Mouse (Mus musculus): ENCODE data around the gene Rnf44. TPM values are rescaled to one million over a fixed set of nuclear protein-coding genes. Genes with fewer than 3 reads are reported as not detected.

Gene Rnf44
- total and polyA plus RNA-seq, 3 experiments = 51.6 to 94.5 (median 54.6) TPM

GRCm38 (mm10) chr13:54723143-54723542, 29.4 kb upstream of the Rnf44 start:
- Histone ChIP-seq H3K27me3 (ENCODE audit: control insufficient read depth, insufficient read depth, low read length) (no peaks in the 10 kb centered on the region), H3K9ac (ENCODE audit: low read depth, low read length) (no peak overlapping the region), H3K36me3 (ENCODE audit: control insufficient read depth, insufficient read depth, low read length) (no peaks in the 10 kb centered on the region), H3K27ac (no peak overlapping the region), H3K4me1 (ENCODE audit: control insufficient read depth, insufficient read depth, low read length) (no peaks in the 10 kb centered on the region), H3K4me3 (no peak overlapping the region), H3K79me2 (replicated peaks; ENCODE audit: control insufficient read depth, insufficient read depth, low read length) (no peaks in the 10 kb centered on the region)
- WGBS = 91% methylated on average over 3 of the region's 3 CpGs
- intact Hi-C loops (cut with DNase I) = no loop called here
- DNase-seq = no peak
- TF ChIP-seq CTCF (IDR thresholded peaks at IDR 0.05) = peak; percentile 29; the same call in 1 of the 2 replicates
- TF ChIP-seq EP300 (IDR thresholded peaks at IDR 0.05; ENCODE audit: insufficient read depth, low read depth, low read length) = no peak

GRCm38 (mm10) chr13:54716916-54717315, 23.2 kb upstream of the Rnf44 start:
- H3K27ac ChIP-seq = no peak overlapping the region
- intact Hi-C loops (cut with DNase I) = no loop called here
- 2% methylated on average over 5 of the region's 5 CpGs for WGBS
- H3K79me2 ChIP-seq (replicated peaks; ENCODE audit: control insufficient read depth, insufficient read depth, low read length) = no peaks in the 10 kb centered on the region
- H3K4me3 ChIP-seq = no peak overlapping the region
- DNase-seq = peak; percentile 17 to 44
- no peaks in the 10 kb centered on the region for H3K36me3 ChIP-seq (ENCODE audit: control insufficient read depth, insufficient read depth, low read length)
- no peaks in the 10 kb centered on the region for H3K4me1 ChIP-seq (ENCODE audit: control insufficient read depth, insufficient read depth, low read length)
- no peak for TF ChIP-seq POLR2A (IDR thresholded peaks at IDR 0.05; ENCODE audit: insufficient read depth, low read depth, low read length)
- peak; percentile 84 for TF ChIP-seq CTCF (IDR thresholded peaks at IDR 0.05)
- TF ChIP-seq EP300 (IDR thresholded peaks at IDR 0.05; ENCODE audit: insufficient read depth, low read depth, low read length) = no peak
- no peak overlapping the region for H3K9ac ChIP-seq (ENCODE audit: low read depth, low read length)
- no peaks in the 10 kb centered on the region for H3K27me3 ChIP-seq (ENCODE audit: control insufficient read depth, insufficient read depth, low read length)

GRCm38 (mm10) chr13:54714996-54715395, 21.3 kb upstream of the Rnf44 start:
- Histone ChIP-seq H3K4me3 (no peak overlapping the region), H3K27ac (no peak overlapping the region), H3K27me3 (ENCODE audit: control insufficient read depth, insufficient read depth, low read length) (no peaks in the 10 kb centered on the region), H3K36me3 (ENCODE audit: control insufficient read depth, insufficient read depth, low read length) (no peaks in the 10 kb centered on the region), H3K4me1 (ENCODE audit: control insufficient read depth, insufficient read depth, low read length) (no peaks in the 10 kb centered on the region), H3K9ac (ENCODE audit: low read depth, low read length) (no peak overlapping the region), H3K79me2 (replicated peaks; ENCODE audit: control insufficient read depth, insufficient read depth, low read length) (no peaks in the 10 kb centered on the region)
- TF ChIP-seq CTCF (IDR thresholded peaks at IDR 0.05) (no peak), POLR2A (IDR thresholded peaks at IDR 0.05; ENCODE audit: insufficient read depth, low read depth, low read length) (no peak), EP300 (IDR thresholded peaks at IDR 0.05; ENCODE audit: insufficient read depth, low read depth, low read length) (no peak)
- WGBS = 62% methylated on average over 10 of the region's 10 CpGs
- DNase-seq = no peak
- intact Hi-C loops (cut with DNase I) = no loop called here

GRCm38 (mm10) chr13:54714393-54714792, 20.7 kb upstream of the Rnf44 start:
- H3K79me2 ChIP-seq (replicated peaks; ENCODE audit: control insufficient read depth, insufficient read depth, low read length) = no peaks in the 10 kb centered on the region
- intact Hi-C loops (cut with DNase I) = no loop called here

GRCm38 (mm10) chr13:54710866-54711265, 17.2 kb upstream of the Rnf44 start:
- Histone ChIP-seq H3K27ac (no peak overlapping the region), H3K79me2 (replicated peaks; ENCODE audit: control insufficient read depth, insufficient read depth, low read length) (no peaks in the 10 kb centered on the region), H3K36me3 (ENCODE audit: control insufficient read depth, insufficient read depth, low read length) (no peaks in the 10 kb centered on the region), H3K4me3 (no peak overlapping the region), H3K27me3 (ENCODE audit: control insufficient read depth, insufficient read depth, low read length) (no peaks in the 10 kb centered on the region), H3K9ac (ENCODE audit: low read depth, low read length) (no peak overlapping the region), H3K4me1 (ENCODE audit: control insufficient read depth, insufficient read depth, low read length) (no peaks in the 10 kb centered on the region)
- DNase-seq = no peak
- WGBS = 71% methylated on average over 3 of the region's 3 CpGs
- intact Hi-C loops (cut with DNase I) = no loop called here
- no peak for TF ChIP-seq CTCF (IDR thresholded peaks at IDR 0.05)
- TF ChIP-seq EP300 (IDR thresholded peaks at IDR 0.05; ENCODE audit: insufficient read depth, low read depth, low read length) = no peak

More at GRCm38 (mm10) chr13:54714393-54714792, 20.7 kb upstream of the Rnf44 start:
- no peaks in the 10 kb centered on the region for H3K4me1 ChIP-seq (ENCODE audit: control insufficient read depth, insufficient read depth, low read length)
- TF ChIP-seq CTCF (IDR thresholded peaks at IDR 0.05) (no peak), EP300 (IDR thresholded peaks at IDR 0.05; ENCODE audit: insufficient read depth, low read depth, low read length) (no peak), POLR2A (IDR thresholded peaks at IDR 0.05; ENCODE audit: insufficient read depth, low read depth, low read length) (no peak)
- H3K4me3 ChIP-seq = no peak overlapping the region
- no peaks in the 10 kb centered on the region for H3K36me3 ChIP-seq (ENCODE audit: control insufficient read depth, insufficient read depth, low read length)
- H3K27ac ChIP-seq = no peak overlapping the region
- H3K9ac ChIP-seq (ENCODE audit: low read depth, low read length) = no peak overlapping the region
- H3K27me3 ChIP-seq (ENCODE audit: control insufficient read depth, insufficient read depth, low read length) = no peaks in the 10 kb centered on the region
- WGBS = 36% methylated on average over 4 of the region's 4 CpGs
- no peak for DNase-seq

- 37% methylated on average over 6 of the region's 6 CpGs for WGBS
- Histone ChIP-seq H3K27me3 (ENCODE audit: control insufficient read depth, insufficient read depth, low read length) (no peaks in the 10 kb centered on the region), H3K36me3 (ENCODE audit: control insufficient read depth, insufficient read depth, low read length) (no peaks in the 10 kb centered on the region), H3K4me1 (ENCODE audit: control insufficient read depth, insufficient read depth, low read length) (no peaks in the 10 kb centered on the region), H3K79me2 (replicated peaks; ENCODE audit: control insufficient read depth, insufficient read depth, low read length) (no peaks in the 10 kb centered on the region), H3K9ac (ENCODE audit: low read depth, low read length) (no peak overlapping the region), H3K4me3 (no peak overlapping the region), H3K27ac (no peak overlapping the region)
- intact Hi-C loops (cut with DNase I) = no loop called here
- no peak for DNase-seq
- TF ChIP-seq CTCF (IDR thresholded peaks at IDR 0.05) = no peak
- no peak for TF ChIP-seq EP300 (IDR thresholded peaks at IDR 0.05; ENCODE audit: insufficient read depth, low read depth, low read length)
- no peak for TF ChIP-seq POLR2A (IDR thresholded peaks at IDR 0.05; ENCODE audit: insufficient read depth, low read depth, low read length)
Observed at GRCm38 (mm10) chr13:54704890-54705289, 11.2 kb upstream of the Rnf44 start.

Measured in heart, adult 2 months (tissue).